Mouse (Mus musculus): ENCODE measurements around the gene Ldb3. TPM values are rescaled to one million over a fixed set of nuclear protein-coding genes. Genes with fewer than 3 reads are reported as not detected.
A peak's percentile ranks its signal among the peaks of the same experiment; 100 is the strongest.

Ldb3 gene
- polyA plus RNA-seq, 1 experiment from 2014 or later: 15.2 TPM

- Histone ChIP-seq H3K4me1 (replicated peaks; ENCODE audit: control insufficient read depth, insufficient read depth, low read length) (0 out of 2 replicates have a peak, but pooled peaks cover 2% of the 10 kb centered on the region), H3K27me3 (replicated peaks; ENCODE audit: control insufficient read depth, insufficient read depth, low read length) (no peaks in the 10 kb centered on the region), H3K4me3 (ENCODE audit: low read depth, low read length) (no peak overlapping the region), H3K4me2 (replicated peaks; ENCODE audit: low read depth) (no peak overlapping the region), H3K27ac (ENCODE audit: low read depth, low read length) (no peak overlapping the region), H3K9ac (ENCODE audit: low read depth, low read length) (no peak overlapping the region), H3K36me3 (ENCODE audit: control insufficient read depth, insufficient read depth) (no peaks in the 10 kb centered on the region), H3K9me3 (ENCODE audit: control insufficient read depth) (no peaks in the 10 kb centered on the region)
- ATAC-seq: no peak
- no peak for TF ChIP-seq CTCF (IDR thresholded peaks at IDR 0.05; ENCODE audit: low read depth)
- 70% methylated on average over 5 of the region's 5 CpGs for WGBS
These were observed 20.8 kb downstream of the Ldb3 start for GRCm38 (mm10) chr14:34567697-34568096.

- no peaks in the 10 kb centered on the region for H3K27me3 ChIP-seq (replicated peaks; ENCODE audit: control insufficient read depth, insufficient read depth, low read length)
- H3K9me3 ChIP-seq (ENCODE audit: control insufficient read depth): no peaks in the 10 kb centered on the region
- no peaks in the 10 kb centered on the region for H3K36me3 ChIP-seq (ENCODE audit: control insufficient read depth, insufficient read depth)
- H3K4me2 ChIP-seq (replicated peaks; ENCODE audit: low read depth): no peak overlapping the region
- H3K9ac ChIP-seq (ENCODE audit: low read depth, low read length): no peak overlapping the region
- H3K4me3 ChIP-seq (ENCODE audit: low read depth, low read length): no peak overlapping the region
- 93% methylated on average over 7 of the region's 7 CpGs for WGBS
- no peak for ATAC-seq
- no peak overlapping the region for H3K27ac ChIP-seq (ENCODE audit: low read depth, low read length)
- no peaks in the 10 kb centered on the region for H3K4me1 ChIP-seq (replicated peaks; ENCODE audit: control insufficient read depth, insufficient read depth, low read length)
- no peak for TF ChIP-seq CTCF (IDR thresholded peaks at IDR 0.05; ENCODE audit: low read depth)
These were observed 22.0 kb downstream of the Ldb3 start for GRCm38 (mm10) chr14:34566530-34566929.

- Histone ChIP-seq H3K27ac (ENCODE audit: low read depth, low read length) (peak overlapping the region; percentile 50; the same call in 1 of the 2 replicates), H3K36me3 (ENCODE audit: control insufficient read depth, insufficient read depth) (no peaks in the 10 kb centered on the region), H3K4me1 (replicated peaks; ENCODE audit: control insufficient read depth, insufficient read depth, low read length) (no peaks in the 10 kb centered on the region), H3K27me3 (replicated peaks; ENCODE audit: control insufficient read depth, insufficient read depth, low read length) (no peaks in the 10 kb centered on the region), H3K9me3 (ENCODE audit: control insufficient read depth) (no peaks in the 10 kb centered on the region), H3K4me3 (ENCODE audit: low read depth, low read length) (no peak overlapping the region), H3K4me2 (replicated peaks; ENCODE audit: low read depth) (no peak overlapping the region), H3K9ac (ENCODE audit: low read depth, low read length) (no peak overlapping the region)
- no peak for ATAC-seq
- TF ChIP-seq CTCF (IDR thresholded peaks at IDR 0.05; ENCODE audit: low read depth): no peak
- WGBS: 57% methylated on average over 17 of the region's 17 CpGs
These were observed 22.8 kb downstream of the Ldb3 start for GRCm38 (mm10) chr14:34565711-34566110.

- no peak overlapping the region for H3K4me3 ChIP-seq (ENCODE audit: low read depth, low read length)
- no peak overlapping the region for H3K4me2 ChIP-seq (replicated peaks; ENCODE audit: low read depth)
- no peak for ATAC-seq
- no peaks in the 10 kb centered on the region; the same call in 1 of the 2 replicates for H3K36me3 ChIP-seq (ENCODE audit: control insufficient read depth, insufficient read depth)
- 60% methylated on average over 5 of the region's 5 CpGs for WGBS
- H3K9me3 ChIP-seq (ENCODE audit: control insufficient read depth): no peaks in the 10 kb centered on the region
- H3K9ac ChIP-seq (ENCODE audit: low read depth, low read length): no peak overlapping the region
- TF ChIP-seq CTCF (IDR thresholded peaks at IDR 0.05; ENCODE audit: low read depth): no peak
- no peaks in the 10 kb centered on the region for H3K4me1 ChIP-seq (replicated peaks; ENCODE audit: control insufficient read depth, insufficient read depth, low read length)
- H3K27ac ChIP-seq (ENCODE audit: low read depth, low read length): peak overlapping the region; percentile 50; the same call in 1 of the 2 replicates
- H3K27me3 ChIP-seq (replicated peaks; ENCODE audit: control insufficient read depth, insufficient read depth, low read length): no peaks in the 10 kb centered on the region
These were observed 23.8 kb downstream of the Ldb3 start for GRCm38 (mm10) chr14:34564646-34565045.

GRCm38 (mm10) chr14:34562393-34562792, 26.1 kb downstream of the Ldb3 start:
- no peaks in the 10 kb centered on the region for H3K9me3 ChIP-seq (ENCODE audit: control insufficient read depth)
- H3K4me3 ChIP-seq (ENCODE audit: low read depth, low read length): no peak overlapping the region
- H3K36me3 ChIP-seq (ENCODE audit: control insufficient read depth, insufficient read depth): peaks cover 7% of the 10 kb centered on the region; the same call in 1 of the 2 replicates
- WGBS: 17% methylated on average over 2 of the region's 2 CpGs
- no peak overlapping the region for H3K27ac ChIP-seq (ENCODE audit: low read depth, low read length)
- H3K4me2 ChIP-seq (replicated peaks; ENCODE audit: low read depth): no peak overlapping the region
- no peak for ATAC-seq
- no peaks in the 10 kb centered on the region for H3K4me1 ChIP-seq (replicated peaks; ENCODE audit: control insufficient read depth, insufficient read depth, low read length)
- H3K9ac ChIP-seq (ENCODE audit: low read depth, low read length): no peak overlapping the region
- no peaks in the 10 kb centered on the region for H3K27me3 ChIP-seq (replicated peaks; ENCODE audit: control insufficient read depth, insufficient read depth, low read length)
- TF ChIP-seq CTCF (IDR thresholded peaks at IDR 0.05; ENCODE audit: low read depth): peak; percentile 46

- Histone ChIP-seq H3K4me1 (replicated peaks; ENCODE audit: control insufficient read depth, insufficient read depth, low read length) (no peaks in the 10 kb centered on the region), H3K27me3 (replicated peaks; ENCODE audit: control insufficient read depth, insufficient read depth, low read length) (no peaks in the 10 kb centered on the region), H3K9me3 (ENCODE audit: control insufficient read depth) (no peaks in the 10 kb centered on the region), H3K9ac (ENCODE audit: low read depth, low read length) (no peak overlapping the region), H3K27ac (ENCODE audit: low read depth, low read length) (no peak overlapping the region), H3K4me2 (replicated peaks; ENCODE audit: low read depth) (no peak overlapping the region), H3K4me3 (ENCODE audit: low read depth, low read length) (no peak overlapping the region), H3K36me3 (ENCODE audit: control insufficient read depth, insufficient read depth) (peaks cover 7% of the 10 kb centered on the region; the same call in 1 of the 2 replicates)
- WGBS: 92% methylated on average over 8 of the region's 8 CpGs
- no peak for ATAC-seq
- no peak for TF ChIP-seq CTCF (IDR thresholded peaks at IDR 0.05; ENCODE audit: low read depth)
These were observed 26.8 kb downstream of the Ldb3 start for GRCm38 (mm10) chr14:34561647-34562046.

- H3K27ac ChIP-seq (ENCODE audit: low read depth, low read length): no peak overlapping the region
- no peak for ATAC-seq
- H3K4me2 ChIP-seq (replicated peaks; ENCODE audit: low read depth): no peak overlapping the region
- WGBS: 88% methylated on average over 9 of the region's 9 CpGs
- H3K9me3 ChIP-seq (ENCODE audit: control insufficient read depth): no peaks in the 10 kb centered on the region
- peaks cover 11% of the 10 kb centered on the region; the same call in 1 of the 2 replicates for H3K36me3 ChIP-seq (ENCODE audit: control insufficient read depth, insufficient read depth)
- no peak overlapping the region for H3K4me3 ChIP-seq (ENCODE audit: low read depth, low read length)
- H3K9ac ChIP-seq (ENCODE audit: low read depth, low read length): no peak overlapping the region
- TF ChIP-seq CTCF (IDR thresholded peaks at IDR 0.05; ENCODE audit: low read depth): no peak
- no peaks in the 10 kb centered on the region for H3K27me3 ChIP-seq (replicated peaks; ENCODE audit: control insufficient read depth, insufficient read depth, low read length)
- H3K4me1 ChIP-seq (replicated peaks; ENCODE audit: control insufficient read depth, insufficient read depth, low read length): no peaks in the 10 kb centered on the region
These were observed 29.5 kb downstream of the Ldb3 start for GRCm38 (mm10) chr14:34558947-34559346.

All from intestine, postnatal 0 days (tissue).